Comparison of ENCODE assay signal across 31 mouse cellular contexts in the genomic region with DNA sequence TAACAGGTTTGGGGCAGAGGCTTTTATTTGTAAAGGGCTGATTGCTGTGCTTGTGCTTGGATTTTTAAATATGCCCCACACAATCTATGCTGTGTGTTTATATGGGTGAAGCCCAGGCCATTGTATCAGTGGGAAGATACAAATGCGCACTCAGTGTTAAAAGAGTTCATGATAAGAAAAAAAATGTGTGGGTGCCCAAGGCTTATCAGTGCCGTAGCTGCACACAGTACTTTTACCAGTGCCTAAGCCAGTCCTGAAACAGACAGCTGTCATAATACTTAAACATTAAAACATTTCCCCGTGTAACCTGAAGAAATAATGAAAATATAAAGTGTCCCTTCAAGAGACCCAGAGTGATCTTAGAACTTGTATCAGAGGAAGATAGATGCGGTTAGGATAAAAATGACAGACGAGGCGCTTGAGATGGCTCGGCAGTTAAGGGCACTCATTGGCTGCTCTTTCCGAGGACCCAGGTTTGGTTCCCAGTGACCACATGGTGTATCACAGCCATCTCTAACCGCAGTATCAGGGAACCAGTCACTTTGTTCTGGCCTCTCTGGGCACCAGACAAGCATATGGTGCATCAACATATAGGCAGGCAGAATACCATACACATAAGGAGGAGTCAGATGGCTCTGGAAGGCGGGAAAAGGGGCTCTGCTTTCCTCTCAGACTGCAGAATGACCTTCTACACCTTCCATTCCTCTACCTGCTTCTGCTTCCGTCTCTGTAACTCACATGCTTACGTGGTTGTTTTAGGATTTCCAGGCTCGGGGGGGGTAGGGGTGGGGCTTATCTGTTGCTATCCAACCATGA. TPM values are rescaled to one million over a fixed set of nuclear protein-coding genes. Genes with fewer than 3 reads are reported as not detected.
DNase-seq lines count a peak whose midpoint lies in the region; ATAC-seq and TF ChIP-seq lines count a peak whose summit lies in the region.
"Had no signal": no experiment of that assay in that cellular context is flagged by ENCODE, and none has a peak within 500 bp of the region (broad histone marks: within the 10 kb centered on the region; RNA-seq: fewer than 3 reads in every experiment).

No protein-coding gene starts in this region.

- peak; percentile 9 for DNase-seq in intestine, embryonic 14.5 days (ENCODE audit: low spot score)
- DNase-seq in MEL (ENCODE audit: low read depth, low spot score): peak; percentile 83
- peak; percentile 66 for DNase-seq in c-Kit-positive CD71-positive TER-119-negative erythroid progenitor cells, embryonic 14.5 days (ENCODE audit: low read depth)
- no peak for DNase-seq in gastrocnemius, postnatal 36 days
- no peak for DNase-seq in frontal cortex, postnatal 14 days (ENCODE audit: low spot score in 2 of 2)
- no peak for DNase-seq in urinary bladder, postnatal 36 days (ENCODE audit: low spot score in 2 of 2)
- DNase-seq: adrenal gland, adult 2 months; adrenal gland, postnatal 36 days; cerebellum, adult 11 months; cerebellum, adult 9-10 months; cerebellum, postnatal 36 days; embryo, embryonic 11 days; kidney, adult 18-20 months; kidney, postnatal 25 days; left cerebral cortex, postnatal 4 days; lung, embryonic 14.5 days; lung, postnatal 14 days; right cerebral cortex, adult 18-20 months; thymus, postnatal 14 days had no signal

- no peaks in the 10 kb centered on the region for H3K27me3 ChIP-seq in intestine, embryonic 14.5 days (replicated peaks; ENCODE audit: control insufficient read depth, insufficient read depth, low read length)
- H3K27me3 ChIP-seq in intestine, embryonic 15.5 days (replicated peaks): no peaks in the 10 kb centered on the region
- H3K27me3 ChIP-seq in MEL (ENCODE audit: control insufficient read depth in 1 of 2, insufficient read depth in 2 of 2, low read length in 2 of 2): no peaks in the 10 kb centered on the region
- H3K27me3 ChIP-seq in liver, embryonic 15.5 days: no peaks in the 10 kb centered on the region
- H3K27me3 ChIP-seq: embryonic facial prominence, embryonic 12.5 days; heart, embryonic 15.5 days; hindbrain, embryonic 12.5 days; kidney, embryonic 15.5 days; neural tube, embryonic 12.5 days had no signal

- H3K4me2 ChIP-seq in intestine, embryonic 14.5 days (ENCODE audit: low read length): no peak overlapping the region
- no peak overlapping the region for H3K4me2 ChIP-seq in intestine, embryonic 15.5 days (replicated peaks)
- no peak overlapping the region for H3K4me2 ChIP-seq in liver, embryonic 15.5 days
- H3K4me2 ChIP-seq: embryonic facial prominence, embryonic 12.5 days; heart, embryonic 15.5 days; hindbrain, embryonic 12.5 days; kidney, embryonic 15.5 days; lung, embryonic 14.5 days; midbrain, embryonic 11.5 days; neural tube, embryonic 12.5 days had no signal

- intact Hi-C loops in gastrocnemius, postnatal 36 days (cut with DNase I): no loop called here

- peak; percentile 92 to 94 for TF ChIP-seq EP300 in MEL (IDR thresholded peaks at IDR 0.05; ENCODE audit: low read depth in 1 of 2, low read length in 2 of 2)

- TF ChIP-seq CTCF in MEL (IDR thresholded peaks at IDR 0.05 in 2 of 3, conservative IDR thresholded peaks at IDR 0.05 in 1 of 3; ENCODE audit: control insufficient read depth in 1 of 3, insufficient read depth in 1 of 3, low read depth in 2 of 3, low read length in 3 of 3, poor library complexity in 1 of 3, severe bottlenecking in 1 of 3): no peak

- H3K9me3 ChIP-seq in intestine, embryonic 14.5 days (ENCODE audit: control insufficient read depth, low read length): no peaks in the 10 kb centered on the region
- H3K9me3 ChIP-seq in intestine, embryonic 15.5 days: no peaks in the 10 kb centered on the region
- no peaks in the 10 kb centered on the region for H3K9me3 ChIP-seq in MEL (replicated peaks; ENCODE audit: insufficient read depth, low read length)
- no peaks in the 10 kb centered on the region for H3K9me3 ChIP-seq in liver, embryonic 15.5 days (replicated peaks)
- H3K9me3 ChIP-seq: embryonic facial prominence, embryonic 12.5 days; heart, embryonic 10.5 days; heart, embryonic 15.5 days; hindbrain, embryonic 12.5 days; kidney, embryonic 15.5 days; neural tube, embryonic 12.5 days had no signal

- H3K79me2 ChIP-seq in MEL (ENCODE audit: control insufficient read depth, insufficient read depth, low read length, poor library complexity): no peaks in the 10 kb centered on the region

- ATAC-seq in intestine, embryonic 14.5 days (replicated peaks; ENCODE audit: low FRiP score, low TSS enrichment, low read depth): no peak
- no peak for ATAC-seq in intestine, embryonic 15.5 days
- ATAC-seq in liver, embryonic 15.5 days (ENCODE audit: insufficient read depth): peak; percentile 52; the same call in 1 of the 2 replicates
- ATAC-seq: activated CD4-positive, CD25-positive, alpha-beta regulatory T cell, adult 4 months; forebrain, embryonic 16.5 days had no signal

- H3K4me3 ChIP-seq in intestine, embryonic 14.5 days (ENCODE audit: low read depth, low read length): no peak overlapping the region
- no peak overlapping the region for H3K4me3 ChIP-seq in intestine, embryonic 15.5 days (replicated peaks)
- H3K4me3 ChIP-seq in MEL (ENCODE audit: control insufficient read depth in 1 of 2, insufficient read depth in 1 of 2, low read depth in 2 of 2, low read length in 2 of 2): peak overlapping the region; percentile 10 to 49
- no peak overlapping the region for H3K4me3 ChIP-seq in liver, embryonic 15.5 days (replicated peaks)
- H3K4me3 ChIP-seq: embryonic facial prominence, embryonic 12.5 days; heart, embryonic 10.5 days; heart, embryonic 15.5 days; hindbrain, embryonic 12.5 days; kidney, embryonic 15.5 days; myocyte; neural tube, embryonic 12.5 days had no signal

- no peak for TF ChIP-seq RAD21 in MEL (IDR thresholded peaks at IDR 0.05; ENCODE audit: low read depth, low read length)

- no peak overlapping the region for H3K9ac ChIP-seq in intestine, embryonic 14.5 days (ENCODE audit: low read length)
- H3K9ac ChIP-seq in intestine, embryonic 15.5 days: no peak overlapping the region
- H3K9ac ChIP-seq in MEL (ENCODE audit: control insufficient read depth, low read depth, low read length, poor library complexity, severe bottlenecking): peak overlapping the region; percentile 38
- no peak overlapping the region for H3K9ac ChIP-seq in liver, embryonic 15.5 days
- H3K9ac ChIP-seq: embryonic facial prominence, embryonic 12.5 days; heart, embryonic 15.5 days; hindbrain, embryonic 12.5 days; kidney, embryonic 15.5 days; lung, embryonic 14.5 days; neural tube, embryonic 12.5 days had no signal

- 0 out of 4 replicates have a peak, but pooled peaks of 1 of the 2 experiments have one; percentile 21 for TF ChIP-seq POLR2A in MEL (IDR thresholded peaks at IDR 0.05; ENCODE audit: control insufficient read depth in 1 of 2, insufficient read depth in 1 of 2, low read depth in 1 of 2, low read length in 2 of 2, poor library complexity in 1 of 2)

- H3K4me1 ChIP-seq in intestine, embryonic 14.5 days (replicated peaks; ENCODE audit: control insufficient read depth, insufficient read depth, low read length): no peaks in the 10 kb centered on the region
- no peaks in the 10 kb centered on the region for H3K4me1 ChIP-seq in intestine, embryonic 15.5 days (replicated peaks)
- peaks cover 11 to 21% of the 10 kb centered on the region in 2 experiments for H3K4me1 ChIP-seq in MEL (ENCODE audit: control insufficient read depth in 1 of 2, insufficient read depth in 2 of 2, low read length in 2 of 2)
- H3K4me1 ChIP-seq in liver, embryonic 15.5 days (replicated peaks): peaks cover 5% of the 10 kb centered on the region; the same call in 1 of the 2 replicates
- H3K4me1 ChIP-seq: embryonic facial prominence, embryonic 12.5 days; heart, embryonic 15.5 days; hindbrain, embryonic 12.5 days; kidney, embryonic 15.5 days; neural tube, embryonic 12.5 days had no signal

- no peak overlapping the region for H3K27ac ChIP-seq in intestine, embryonic 14.5 days (ENCODE audit: low read depth)
- no peak overlapping the region for H3K27ac ChIP-seq in intestine, embryonic 15.5 days
- H3K27ac ChIP-seq in MEL (ENCODE audit: control insufficient read depth, low read depth, low read length): peak overlapping the region; percentile 97
- H3K27ac ChIP-seq in liver, embryonic 15.5 days (replicated peaks): no peak overlapping the region
- H3K27ac ChIP-seq: embryonic facial prominence, embryonic 12.5 days; heart, embryonic 10.5 days; heart, embryonic 15.5 days; hindbrain, embryonic 12.5 days; kidney, embryonic 15.5 days; neural tube, embryonic 12.5 days had no signal

- 88% methylated on average over 13 of the region's 13 CpGs for WGBS in intestine, embryonic 14.5 days
- WGBS in intestine, embryonic 15.5 days: 89% methylated on average over 13 of the region's 13 CpGs
- 51% methylated on average over 13 of the region's 13 CpGs for WGBS in liver, embryonic 15.5 days (ENCODE audit: insufficient replicate concordance)

- peaks cover 78% of the 10 kb centered on the region for H3K36me3 ChIP-seq in intestine, embryonic 14.5 days (ENCODE audit: control insufficient read depth, insufficient read depth, low read length)
- H3K36me3 ChIP-seq in intestine, embryonic 15.5 days: 0 out of 2 replicates have a peak, but pooled peaks cover 19% of the 10 kb centered on the region
- H3K36me3 ChIP-seq in MEL (ENCODE audit: control insufficient read depth in 1 of 2, insufficient read depth in 2 of 2, low read length in 2 of 2): peaks cover 0 to 21% of the 10 kb centered on the region in 2 experiments; a peak in 2 of 4 replicates
- H3K36me3 ChIP-seq in liver, embryonic 15.5 days (replicated peaks): peaks cover 27% of the 10 kb centered on the region

TF ChIP-seq in MEL, 35 proteins besides CTCF, POLR2A, EP300 and RAD21 (continues in another document):
- TF ChIP-seq E2F4 (IDR thresholded peaks at IDR 0.05; ENCODE audit: borderline replicate concordance, low read depth, low read length) (no peak), RCOR1 (IDR thresholded peaks at IDR 0.05; ENCODE audit: low read depth, low read length) (peak; percentile 93), ZKSCAN1 (IDR thresholded peaks at IDR 0.05; ENCODE audit: low read depth, low read length) (peak; percentile 61; the same call in 1 of the 2 replicates), ZC3H11A (IDR thresholded peaks at IDR 0.05; ENCODE audit: low read depth, low read length) (no peak), BHLHE40 (IDR thresholded peaks at IDR 0.05; ENCODE audit: borderline replicate concordance, low read depth, low read length) (peak; percentile 75), TCF12 (IDR thresholded peaks at IDR 0.05; ENCODE audit: low read depth, low read length) (peak; percentile 95), JUND (IDR thresholded peaks at IDR 0.05; ENCODE audit: low read depth, low read length) (no peak)

RNA-seq across cellular contexts. Expression of gene Cd180, which starts 46.6 kb away (rescaled TPM):
- 0.51 and 0.55 TPM in 2 replicates for polyA plus RNA-seq in intestine, embryonic 14.5 days (2014; fragmentation: Nextera tagmentation; extraction: Ambion mirVana)
- polyA plus RNA-seq in intestine, embryonic 15.5 days (2015; fragmentation: Nextera tagmentation; extraction: Ambion mirVana): 0.49 and 0.66 TPM in 2 replicates
- total RNA-seq in MEL (2012; rRNA removed): 0.12 and 0.39 TPM in 2 replicates
- polyA plus RNA-seq in MEL (2012; ENCODE audit: insufficient read depth in 1 of 2, insufficient read length in 2 of 2, low read depth in 1 of 2, low replicate concordance in 2 of 2, missing spikeins in 1 of 2): 1 to 10 TPM in 1 of 2 experiments, not detected in 1; 1.8 TPM
- 0.59 and 0.78 TPM in 2 replicates for polyA plus RNA-seq in liver, embryonic 15.5 days (2015; fragmentation: Nextera tagmentation; extraction: Ambion mirVana)
- under 1 TPM; 0.27 to 0.28 TPM for total RNA-seq in gastrocnemius, postnatal 36 days (2021)

Comparison
In these comparisons a context has a peak if more than half of its experiments do, and no peak if none do; other contexts are left out.
1. DNase-seq: peak in intestine, embryonic 14.5 days (single experiment), MEL (single experiment) and c-Kit-positive CD71-positive TER-119-negative erythroid progenitor cells, embryonic 14.5 days (single experiment); none in gastrocnemius, postnatal 36 days (0 of 2), frontal cortex, postnatal 14 days (0 of 2) and urinary bladder, postnatal 36 days (0 of 2).
2. H3K4me3 ChIP-seq: peak in MEL (2 of 2); none in intestine, embryonic 14.5 days (single experiment), intestine, embryonic 15.5 days (single experiment) and liver, embryonic 15.5 days (single experiment).